Mouse (Mus musculus) adrenal gland, postnatal 36 days (tissue): ENCODE data around the gene Tent5c. TPM values are rescaled to one million over a fixed set of nuclear protein-coding genes. Genes with fewer than 3 reads are reported as not detected.
A peak's percentile ranks its signal among the peaks of the same experiment; 100 is the strongest.

ENCODE experiments used
- DNase-seq, 2 experiments: peaks; one replicate each; pipeline ENCODE4 v3.0.0; 2021; ENCODE audit warnings: mixed read lengths in 1 of 2
- total RNA-seq, 2 experiments: library from RNA; stranded (reverse); gene quantifications; 2 replicates each; pipeline ENCODE4 v1.2.3; 2021

Tent5c gene
- total RNA-seq, 2 experiments from 2014 or later: 6.3 to 12.5 TPM

DNA sequence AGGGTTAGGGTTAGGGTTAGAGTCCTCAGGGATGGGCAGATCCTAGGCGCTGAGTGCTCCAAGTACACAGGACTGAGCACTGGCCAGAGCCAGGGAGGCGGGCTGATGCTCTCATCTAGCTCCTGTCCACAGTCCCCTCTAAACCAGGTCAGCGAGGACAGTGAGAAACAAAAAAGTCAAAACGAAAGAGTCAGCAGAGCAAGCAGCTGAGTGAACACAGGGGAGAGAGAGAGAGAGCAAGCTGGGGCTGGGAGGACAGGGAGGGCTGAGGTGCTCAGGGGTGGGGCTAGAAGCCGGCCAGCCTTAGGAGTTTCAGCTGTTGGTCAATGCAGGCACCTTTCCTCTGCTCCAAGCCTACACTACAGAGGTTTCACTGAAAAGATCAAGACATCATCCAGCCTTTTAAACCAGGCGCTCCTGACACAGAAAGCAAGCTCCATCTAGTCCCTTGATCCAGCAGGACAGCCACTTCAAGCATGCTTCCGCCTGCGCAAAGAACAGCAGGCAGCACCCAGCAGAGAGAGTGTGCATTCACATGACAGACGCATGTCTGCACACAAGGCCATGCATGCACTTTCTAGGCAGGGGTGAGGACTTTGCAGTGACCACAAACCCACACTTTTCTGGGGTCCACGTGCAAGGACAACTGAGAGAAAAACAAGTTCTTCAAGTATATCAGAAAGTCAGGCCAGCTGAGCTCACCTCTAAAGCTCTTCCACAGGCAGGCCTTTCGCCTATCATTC, 3.6 kb downstream of the Tent5c start:
- DNase-seq: no peak

DNA sequence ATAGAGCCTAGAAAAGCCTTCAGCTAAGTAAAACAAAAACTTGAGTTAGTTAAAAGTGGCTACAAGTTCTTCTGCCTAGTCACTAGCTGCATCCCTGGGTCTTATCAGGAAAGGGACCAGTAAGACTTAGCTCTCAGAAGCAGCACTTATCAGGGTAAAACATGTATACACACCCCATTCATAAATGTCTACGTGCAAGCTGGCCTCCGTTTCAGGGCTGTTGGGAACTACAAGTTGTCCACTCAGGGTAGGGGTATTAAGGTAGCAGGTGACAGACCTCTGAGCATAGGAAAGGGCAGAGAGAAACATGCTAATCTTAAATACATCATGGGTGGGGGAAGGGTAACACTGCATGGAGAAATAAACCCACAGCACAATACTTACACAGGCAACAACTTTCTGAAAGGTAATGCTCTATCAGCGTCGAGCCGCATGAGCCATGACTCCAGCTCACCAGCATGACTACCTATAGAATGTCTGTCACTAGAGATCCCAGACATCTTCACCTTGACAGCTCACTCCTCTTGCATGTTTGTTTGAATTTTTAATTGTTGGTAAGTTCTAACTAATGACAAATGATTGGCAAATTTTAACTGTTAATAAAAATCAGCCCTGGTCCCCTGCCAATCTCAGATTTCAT, 6.0 kb downstream of the Tent5c start:
- DNase-seq: no peak

DNA sequence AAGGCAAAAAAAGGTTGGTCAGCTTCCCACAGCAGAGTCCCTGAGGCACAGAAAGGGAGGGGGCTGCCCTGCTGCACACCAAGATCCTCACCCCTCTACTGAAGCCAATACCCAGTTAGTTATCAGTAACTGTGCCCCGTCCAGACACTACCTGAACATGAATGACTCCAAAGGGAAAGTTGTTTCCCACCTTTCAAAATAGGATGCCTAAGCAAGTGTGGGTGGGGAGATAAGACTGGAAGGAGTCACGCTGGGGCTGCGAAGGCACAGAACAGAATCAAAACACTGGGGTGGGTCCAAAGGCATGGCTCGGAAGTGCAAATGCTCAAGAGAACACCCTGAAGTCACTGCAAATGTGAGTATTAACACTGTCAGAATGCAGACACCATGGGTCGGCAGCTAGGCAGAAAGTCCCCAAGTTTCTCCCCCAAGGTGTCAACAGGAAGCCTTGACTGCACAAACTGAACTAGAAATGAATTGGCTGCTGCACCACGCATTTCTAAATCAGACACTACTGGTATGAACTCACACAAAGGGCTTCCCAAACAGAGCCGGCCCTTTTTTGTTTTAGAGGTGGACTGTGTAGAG, 6.7 kb downstream of the Tent5c start:
- DNase-seq: no peak

DNA sequence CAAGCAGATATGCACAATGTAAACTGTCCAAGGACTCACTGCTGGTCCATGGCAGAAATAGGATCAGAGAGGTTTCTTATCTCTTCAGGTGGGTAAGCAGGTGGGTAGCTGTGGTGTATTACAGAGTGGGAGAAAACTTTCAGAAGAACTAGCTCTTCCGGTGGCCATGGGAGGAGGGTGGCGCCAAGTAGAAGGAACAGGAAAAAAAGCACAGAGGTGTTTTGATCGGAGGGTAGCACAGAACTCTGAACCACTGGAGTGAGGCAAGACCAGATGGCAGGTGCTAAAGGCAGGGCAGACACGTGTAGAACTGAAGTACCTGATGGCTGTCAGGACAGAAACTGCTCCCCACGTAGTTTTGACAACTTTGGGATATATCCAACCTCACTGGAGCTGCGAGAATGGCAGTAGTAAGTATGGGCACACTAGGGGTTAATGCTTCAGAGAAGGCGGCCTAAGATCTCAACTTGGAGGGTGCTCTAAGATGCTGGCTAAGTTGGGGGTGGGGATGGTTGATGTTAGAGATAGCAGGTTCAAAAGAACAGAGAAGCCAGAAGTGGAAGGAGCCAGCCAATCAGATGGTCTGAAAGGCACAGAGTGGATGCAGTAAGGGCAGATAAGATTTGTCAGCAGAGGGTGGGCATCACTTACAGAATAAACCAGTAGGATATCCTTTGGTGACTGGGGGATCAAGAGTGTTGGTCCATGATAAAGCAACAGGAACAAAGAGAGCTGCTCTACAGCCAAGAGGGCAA, 8.7 kb downstream of the Tent5c start:
- DNase-seq: no peak

DNA sequence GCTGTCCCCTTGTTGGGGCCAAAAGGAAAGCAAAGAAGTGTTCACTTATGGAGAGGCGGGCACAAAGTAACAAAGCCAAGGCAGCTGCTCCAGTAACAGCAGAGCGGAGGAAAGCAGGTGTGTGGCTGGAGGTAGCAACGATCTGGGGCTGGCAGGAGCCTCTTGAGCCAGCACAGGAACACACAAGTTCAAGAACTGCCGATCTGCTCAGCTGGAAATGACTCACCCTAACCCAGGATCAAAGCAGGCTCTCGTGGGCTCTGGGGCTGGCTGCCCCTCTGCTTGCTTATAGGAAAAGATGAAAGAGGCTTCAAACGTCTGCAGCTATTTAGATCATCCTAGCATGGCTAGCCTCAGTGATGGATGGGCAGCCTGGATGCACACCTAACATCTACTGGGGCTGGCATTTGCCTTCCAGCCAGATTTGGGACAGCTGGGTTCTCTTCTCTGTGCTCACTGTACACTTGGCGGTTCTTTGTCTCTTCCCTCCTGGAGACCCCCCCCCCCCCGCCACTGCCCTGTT, 14.1 kb downstream of the Tent5c start:
- no peak for DNase-seq

DNA sequence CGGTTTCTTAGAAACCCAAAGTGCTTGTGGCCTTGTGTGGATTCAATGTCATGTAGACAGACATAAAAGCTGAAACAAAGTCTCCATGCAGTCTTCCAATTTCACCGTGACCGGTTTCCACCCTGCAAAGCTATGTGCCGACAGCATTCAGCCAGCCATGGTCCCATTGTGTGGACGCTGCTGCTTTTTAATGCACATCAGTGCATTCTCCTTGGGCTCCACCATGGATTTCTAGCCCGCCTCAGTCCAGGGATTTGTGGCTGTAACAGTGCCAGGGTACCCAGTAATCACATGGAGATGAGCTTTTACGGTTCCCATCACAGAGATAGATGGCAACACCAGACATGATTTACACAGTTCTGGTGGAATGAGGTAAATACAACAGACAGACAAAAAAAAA, 14.6 kb downstream of the Tent5c start:
- DNase-seq: no peak

DNA sequence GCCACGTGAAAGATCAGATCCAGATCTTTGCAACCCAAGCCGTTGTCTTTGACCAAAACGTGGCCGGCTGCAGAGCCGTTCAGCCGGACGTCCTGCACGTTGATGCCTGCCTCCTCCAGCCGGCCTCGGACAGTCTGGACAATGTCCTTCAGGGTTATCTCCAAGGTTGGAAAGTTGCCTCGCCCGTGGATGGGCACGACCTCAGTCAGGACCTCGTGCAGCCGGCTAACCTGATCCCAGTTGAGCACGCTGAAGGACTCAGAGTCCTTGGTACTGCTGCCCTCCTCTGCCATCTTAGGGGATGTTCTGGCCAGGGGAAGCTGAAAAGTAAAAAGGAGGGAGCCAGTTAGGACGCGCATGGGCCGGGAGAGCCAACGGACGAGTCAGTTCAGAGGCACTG, 16.0 kb downstream of the Tent5c start:
- peak; percentile 40 to 54 for DNase-seq

DNA sequence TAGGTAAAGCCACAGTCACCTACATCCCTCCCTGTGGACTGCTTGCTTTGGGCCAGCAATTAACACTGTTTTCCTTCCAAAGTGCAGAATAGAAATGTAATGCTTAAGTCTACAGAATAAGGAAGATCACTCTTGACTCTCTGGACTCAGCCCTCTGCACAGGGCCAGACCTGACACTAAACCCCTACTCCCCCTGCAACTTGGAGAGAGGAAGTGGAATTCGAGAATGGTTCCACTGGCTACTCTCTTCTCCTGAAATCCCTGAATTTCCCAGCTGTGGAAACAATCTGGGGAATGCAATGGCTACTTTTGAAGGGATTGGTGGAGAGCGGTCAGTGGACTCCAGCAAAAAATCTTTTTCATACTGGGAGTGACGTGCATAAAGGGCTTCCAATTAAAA, 18.2 kb downstream of the Tent5c start:
- DNase-seq: no peak

DNA sequence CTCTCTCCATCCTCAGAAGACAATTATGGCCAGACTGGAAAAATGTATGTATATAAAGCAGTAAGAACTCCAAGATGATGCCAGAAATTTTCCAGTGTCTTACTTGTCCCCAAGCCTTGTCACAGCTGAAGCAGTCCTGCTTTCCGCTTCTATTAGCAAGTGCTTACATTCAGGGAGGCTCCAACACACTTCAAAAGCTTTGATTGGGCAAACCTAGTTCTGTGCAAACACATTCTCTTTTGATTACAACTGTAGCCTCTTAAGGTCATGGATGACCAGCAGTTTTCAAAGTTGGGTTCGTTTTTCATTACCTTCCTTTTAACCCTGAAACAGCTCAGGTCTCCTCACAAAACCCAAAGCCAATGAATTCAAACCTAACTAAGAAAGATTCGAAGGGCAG, 19.0 kb downstream of the Tent5c start:
- DNase-seq: no peak

DNA sequence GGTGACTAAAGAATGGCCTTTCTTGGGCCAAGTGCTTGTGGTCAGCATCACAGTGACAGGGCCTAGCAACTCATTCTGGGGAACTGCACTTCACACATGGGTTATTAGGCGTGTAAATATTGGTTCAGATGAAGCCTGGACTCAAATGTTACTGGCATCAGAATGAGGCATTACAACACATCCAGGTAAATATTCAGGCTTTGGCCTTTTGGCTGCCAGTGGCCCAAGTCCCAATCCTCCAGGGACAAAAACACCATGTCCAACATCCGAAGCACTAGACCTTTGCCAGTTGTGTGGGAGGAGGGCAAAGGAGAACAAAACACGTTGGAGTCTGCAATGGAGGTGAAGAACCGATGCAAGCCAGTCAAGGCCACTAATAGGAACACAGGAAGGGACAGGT, 22.6 kb downstream of the Tent5c start:
- no peak for DNase-seq

DNA sequence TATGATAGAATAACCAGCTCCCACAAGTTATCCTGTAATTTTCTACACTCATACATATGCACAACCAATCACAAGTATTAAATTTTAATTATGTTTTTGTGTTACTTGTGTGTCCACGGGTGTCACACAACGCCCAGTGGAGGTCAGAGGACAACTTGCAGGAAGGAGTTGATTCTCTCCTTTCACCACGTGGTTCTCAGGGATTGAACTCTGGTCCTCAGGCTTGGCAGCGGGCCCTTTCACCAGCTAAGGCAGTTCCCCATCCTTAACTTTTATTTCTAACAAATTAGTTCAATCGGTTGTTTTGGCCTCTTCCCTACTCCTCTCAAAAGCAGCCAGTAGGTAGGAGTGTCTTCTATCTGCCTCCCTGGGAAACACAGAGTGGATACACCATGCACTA, 24.5 kb downstream of the Tent5c start:
- no peak for DNase-seq

DNA sequence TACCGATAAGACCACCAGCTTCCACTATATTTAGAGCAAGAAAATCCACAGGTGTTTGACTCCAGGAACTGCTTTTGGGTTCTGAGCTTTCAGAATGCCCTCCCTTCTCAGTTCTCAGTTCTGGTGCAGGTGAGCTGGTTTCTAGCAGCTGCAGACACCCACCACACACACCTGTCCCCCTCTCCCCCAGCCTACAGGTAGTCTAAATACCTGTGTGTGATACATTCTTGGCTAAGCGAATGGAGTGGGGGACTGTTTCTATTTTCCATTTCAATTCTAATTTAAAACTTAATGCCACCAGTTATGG, 25.2 kb downstream of the Tent5c start:
- DNase-seq: no peak

DNA sequence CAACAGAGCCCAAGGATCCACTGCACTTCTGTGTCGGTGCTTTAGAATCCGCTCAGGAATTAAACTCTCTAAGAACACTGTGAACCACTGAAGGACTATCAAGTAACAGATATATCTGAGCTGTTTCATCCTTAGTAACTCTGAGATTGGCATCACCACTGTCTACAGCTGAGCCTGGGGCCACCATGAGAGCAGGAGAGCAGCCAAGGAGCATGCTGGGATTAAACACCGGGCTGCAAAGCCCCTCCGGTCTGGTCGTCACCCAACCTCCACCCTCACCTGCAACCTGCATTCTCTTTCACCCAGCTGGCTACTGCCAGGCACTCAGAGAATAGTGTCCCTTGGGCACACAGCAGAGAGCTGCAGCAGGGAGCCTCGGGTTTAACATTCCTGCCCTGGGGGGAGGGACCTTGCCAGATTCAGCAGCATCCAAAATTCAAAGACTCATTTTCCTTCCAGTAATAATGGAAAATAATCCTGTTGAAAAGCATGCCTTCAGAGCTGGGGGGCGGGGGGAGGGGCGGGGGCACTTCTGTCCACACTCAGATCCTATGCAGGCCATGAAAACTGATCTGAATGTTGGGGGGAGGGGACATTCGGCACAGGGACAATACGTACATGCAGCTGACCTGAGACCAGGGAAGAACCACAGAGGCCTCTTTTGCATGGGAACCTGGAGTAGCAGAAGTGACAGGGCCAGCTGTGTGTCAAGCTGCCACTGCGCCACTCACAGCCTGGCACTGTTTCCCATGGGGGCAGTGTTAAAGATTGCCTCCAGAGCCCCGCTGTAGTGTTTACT, 25.8 kb downstream of the Tent5c start:
- no peak for DNase-seq

DNA sequence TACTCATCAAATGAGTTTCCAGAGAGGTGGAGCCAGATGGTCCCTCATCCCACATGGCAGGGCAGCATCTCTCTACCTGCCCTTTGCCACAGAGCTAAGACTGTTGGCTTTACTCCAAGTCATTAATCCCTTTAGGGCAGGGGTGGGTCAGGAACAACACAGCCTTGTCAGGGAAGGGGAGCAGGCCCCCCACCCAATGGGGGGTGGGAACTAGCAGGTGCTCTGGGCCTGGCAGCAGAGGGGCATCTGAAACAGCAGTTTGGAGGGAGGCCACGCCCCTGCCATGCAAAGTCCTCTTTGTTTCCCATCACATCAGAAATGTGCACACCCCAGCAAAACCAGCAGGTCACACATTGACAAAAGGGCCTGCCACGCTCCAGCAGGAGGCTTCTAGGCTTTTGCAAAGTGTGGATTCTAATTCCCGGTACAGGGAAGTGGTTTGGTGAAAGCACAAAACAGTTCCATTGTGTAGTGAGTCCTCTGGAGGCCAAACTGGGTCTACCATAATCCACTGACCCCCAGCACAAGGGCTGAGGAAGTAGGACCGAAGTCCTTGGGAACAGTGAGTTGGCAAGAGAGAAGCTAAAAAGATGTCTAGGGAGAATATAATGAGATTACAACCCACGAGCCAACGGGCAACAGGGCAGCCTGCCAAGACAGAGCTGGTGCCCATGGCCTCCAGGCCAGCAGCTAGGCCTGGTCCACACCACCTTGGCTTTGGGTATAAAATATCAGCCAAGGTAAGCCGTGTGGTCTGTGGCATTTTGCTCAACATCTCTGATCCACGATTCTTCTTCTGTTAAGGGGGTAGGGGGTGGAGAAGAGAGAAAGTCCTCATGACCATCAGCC, 26.7 kb downstream of the Tent5c start:
- DNase-seq: peak in 1 of 2 experiments; percentile 56

DNA sequence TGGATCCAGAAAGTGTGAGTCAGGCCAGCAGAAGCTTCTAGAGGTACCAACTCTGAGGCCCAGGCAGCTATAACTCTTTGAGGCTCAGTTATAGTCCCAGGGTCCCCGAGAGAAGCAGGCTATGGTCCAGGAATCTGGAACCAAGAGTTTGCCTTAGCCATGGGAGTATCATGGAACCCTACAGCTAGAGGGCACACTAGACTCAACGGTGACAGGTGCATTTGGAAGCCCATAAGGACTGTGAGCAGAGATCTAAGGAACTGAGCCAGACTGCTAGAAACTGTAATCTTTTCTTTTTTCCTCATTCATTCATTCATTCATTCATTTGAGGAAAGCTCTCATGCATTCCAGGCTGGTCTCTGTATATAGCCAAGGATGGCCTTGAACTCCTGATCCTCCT, 28.6 kb downstream of the Tent5c start:
- DNase-seq: no peak

DNA sequence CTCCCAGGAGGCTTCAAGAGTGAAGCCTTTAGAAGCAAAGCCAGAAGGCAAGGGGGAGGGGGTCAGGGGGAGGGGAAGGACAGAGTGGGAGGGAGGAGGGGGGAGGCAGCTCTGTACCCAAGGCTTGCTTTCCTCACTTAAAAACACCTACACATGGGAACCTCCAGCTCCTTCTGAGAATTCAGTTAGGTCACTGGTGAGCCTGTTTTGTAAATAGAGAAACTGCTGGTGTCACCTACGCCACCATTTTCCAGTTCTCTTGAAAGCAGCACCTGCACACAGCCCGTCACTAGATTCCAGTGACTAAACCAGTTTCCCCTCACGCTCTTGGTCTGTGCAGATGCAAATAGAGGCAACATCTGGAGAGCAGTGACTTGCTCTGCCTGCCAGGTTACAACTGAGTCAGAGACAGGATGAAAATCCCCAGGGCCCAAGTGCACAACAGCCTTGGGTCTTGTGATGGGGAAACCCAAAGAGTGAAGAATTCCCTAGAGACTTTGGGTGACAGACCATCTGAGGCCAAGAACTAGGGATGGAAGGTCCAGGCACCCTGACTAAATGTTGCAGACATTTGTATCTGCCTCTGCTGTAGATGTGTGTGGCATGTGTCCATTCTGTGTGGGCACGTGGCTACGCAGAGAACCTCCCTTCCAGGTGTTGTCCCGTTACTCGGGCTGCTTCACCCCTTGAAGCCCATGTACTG, 45.2 kb downstream of the Tent5c start:
- no peak for DNase-seq

DNA sequence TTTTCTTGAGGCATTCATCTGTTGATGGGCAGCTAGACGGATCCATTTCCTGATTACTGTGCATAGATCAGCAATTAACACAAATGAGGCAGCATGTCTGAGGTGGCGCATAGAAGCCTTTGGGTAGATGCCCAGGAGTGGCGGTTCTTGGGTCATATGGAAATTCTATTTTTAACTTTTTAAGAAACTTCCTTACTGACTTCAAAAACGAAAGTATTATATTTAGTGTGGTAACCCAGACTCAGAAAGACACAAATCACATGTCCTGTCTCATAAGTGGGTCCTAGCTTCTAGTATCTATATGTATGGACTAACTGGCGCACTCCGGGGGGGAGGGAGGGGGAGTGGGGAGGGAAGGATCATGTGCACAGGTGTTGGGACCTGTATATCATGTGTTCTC, 46.6 kb downstream of the Tent5c start:
- DNase-seq: no peak

DNA sequence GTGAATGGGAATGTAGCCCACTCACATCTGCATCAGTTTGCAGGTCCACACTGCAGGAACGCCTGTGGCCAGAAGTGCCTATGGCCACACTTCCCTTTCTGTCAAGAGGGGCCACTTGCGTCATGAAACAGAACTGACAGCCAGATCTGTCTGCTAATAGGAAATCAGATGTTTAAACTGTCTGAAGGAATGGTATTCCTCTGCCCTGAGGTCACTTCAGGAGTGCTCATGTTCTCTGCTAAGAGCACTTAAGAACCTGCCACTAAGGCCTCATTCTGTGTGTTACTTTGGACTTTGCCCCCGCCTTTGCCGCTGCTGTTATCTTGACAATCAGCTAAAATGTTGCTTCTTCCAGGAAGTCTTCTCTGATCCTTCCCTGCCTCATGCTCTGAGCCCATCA, 48.4 kb downstream of the Tent5c start:
- no peak for DNase-seq

DNA sequence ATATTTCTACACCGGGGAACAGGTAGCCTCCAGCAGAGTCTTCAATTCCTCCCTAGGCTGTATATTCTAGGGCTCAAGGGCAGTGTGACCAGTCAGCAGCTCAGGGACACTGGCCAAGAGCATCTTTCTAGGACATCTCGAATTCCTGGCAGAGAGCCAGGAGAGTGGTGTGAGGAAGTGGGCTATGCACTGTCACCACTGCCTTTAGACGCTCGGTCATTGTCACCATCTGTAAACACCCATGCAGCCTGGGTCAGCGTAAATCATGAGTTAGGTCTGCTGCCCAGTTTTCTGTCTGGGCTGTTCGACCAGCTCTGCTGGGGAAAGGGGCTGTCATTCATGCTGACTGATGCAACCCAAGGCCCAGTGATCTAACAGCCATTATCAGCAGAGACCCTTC, 49.1 kb downstream of the Tent5c start:
- DNase-seq: peak; percentile 57

DNA sequence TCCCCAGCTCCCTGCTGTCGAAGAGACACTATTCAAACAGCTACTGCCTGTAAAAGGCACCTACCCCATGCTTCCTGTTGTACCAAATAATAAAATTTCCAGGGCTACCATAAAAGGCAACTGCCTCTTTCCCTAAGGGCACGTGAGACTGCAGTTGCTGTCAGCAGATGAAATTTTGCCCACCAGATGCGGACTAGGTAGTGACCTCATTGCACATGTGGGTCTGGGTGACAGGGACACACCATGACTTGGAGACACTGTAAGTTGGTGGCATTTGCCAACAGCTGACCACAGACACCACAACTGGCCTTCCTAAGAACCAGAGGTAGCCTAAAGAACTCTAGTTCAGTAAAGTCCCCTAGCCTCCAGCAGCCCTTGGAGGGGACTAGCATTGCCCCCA, 50.0 kb downstream of the Tent5c start:
- DNase-seq: no peak
